Mouse (Mus musculus) intestine, postnatal 0 days (tissue): Measurements from ENCODE around the gene Rps6ka3. TPM values are rescaled to one million over a fixed set of nuclear protein-coding genes. Genes with fewer than 3 reads are reported as not detected.

Experiments
- ATAC-seq: fragments of 200-750 bp; cut with Nextera tagmentation; 2 replicates; pipeline ENCODE4 v1.8.0; 2017; ENCODE audit warnings: mild to moderate bottlenecking, moderate TSS enrichment, moderate library complexity
- H3K27ac ChIP-seq: fragments of 300-500 bp; sonication (generic); 2 replicates; pipeline ENCODE4 v1.5.1; 2014; ENCODE audit warnings: mild to moderate bottlenecking, low read depth, low read length, moderate library complexity
- H3K27me3 ChIP-seq: fragments of 300-500 bp; sonication (generic); replicated peaks from 2 replicates; pipeline ENCODE4 v1.6.1; 2014; ENCODE audit warnings: low read length, mixed read lengths; ENCODE audit not compliant: control insufficient read depth, insufficient read depth
- H3K36me3 ChIP-seq: fragments of 300-500 bp; sonication (generic); 2 replicates; pipeline ENCODE4 v1.6.1; 2014; ENCODE audit warnings: mild to moderate bottlenecking, moderate library complexity; ENCODE audit not compliant: control insufficient read depth, insufficient read depth
- H3K4me1 ChIP-seq: fragments of 300-500 bp; sonication (generic); replicated peaks from 2 replicates; pipeline ENCODE4 v1.6.1; 2014; ENCODE audit warnings: antibody characterized with exemption, low read length, mixed read lengths; ENCODE audit not compliant: control insufficient read depth, insufficient read depth
- H3K4me2 ChIP-seq: fragments of 300-500 bp; sonication (generic); replicated peaks from 2 replicates; pipeline ENCODE4 v1.6.1; 2014; ENCODE audit warnings: low read depth, mild to moderate bottlenecking, moderate library complexity
- H3K4me3 ChIP-seq: fragments of 300-500 bp; sonication (generic); 2 replicates; pipeline ENCODE4 v1.5.1; 2014; ENCODE audit warnings: low read depth, low read length
- H3K9ac ChIP-seq: fragments of 300-500 bp; sonication (generic); 2 replicates; pipeline ENCODE4 v1.6.1; 2014; ENCODE audit warnings: mild to moderate bottlenecking, low read depth, low read length
- H3K9me3 ChIP-seq: fragments of 300-500 bp; sonication (generic); 2 replicates; pipeline ENCODE4 v1.6.1; 2016; ENCODE audit warnings: mixed run types; ENCODE audit not compliant: control insufficient read depth
- CTCF ChIP-seq: sonication (generic); IDR thresholded peaks from 2 replicates; pipeline ENCODE4 v1.5.1; 2016; ENCODE audit warnings: low read depth, mild to moderate bottlenecking, control low read depth, antibody characterized with exemption, moderate library complexity
- WGBS: fragments of 180-500 bp; shearing (Covaris S2); extraction: QIAGEN DNeasy Blood & Tissue Kit; methylation state at CpG from one replicate; pipeline ENCODE4 v1.1.7; 2014; 5-methylcytosine and 5-hydroxymethylcytosine counted together
- polyA plus RNA-seq: library from polyadenylated mRNA; unstranded; fragments of >200 nt; fragmentation: Nextera tagmentation; extraction: Ambion mirVana; gene quantifications from 2 replicates; pipeline ENCODE4 v1.2.1, GENCODE M21; 2015

Rps6ka3 gene
- 4.9 TPM in 2 replicates for polyA plus RNA-seq

- no peaks in the 10 kb centered on the region for H3K4me1 ChIP-seq
- 89% methylated on average over 4 of the region's 4 CpGs for WGBS
- ATAC-seq, result no peak
- no peak within 1 kb of the TSS for H3K27ac ChIP-seq
- no peaks in the 10 kb centered on the region for H3K36me3 ChIP-seq
- no peaks in the 10 kb centered on the region for H3K27me3 ChIP-seq
- H3K4me2 ChIP-seq, result no peak within 1 kb of the TSS
- no peaks in the 10 kb centered on the region for H3K9me3 ChIP-seq
- TF ChIP-seq CTCF, result no peak
- no peak within 1 kb of the TSS for H3K9ac ChIP-seq
- no peak within 1 kb of the TSS for H3K4me3 ChIP-seq
These were observed at the start of gene Rps6ka3 for GRCm38 (mm10) chrX:159210007-159210406. Gene Rps6ka3 (plus strand): TSS chrX:159210307.

DNA sequence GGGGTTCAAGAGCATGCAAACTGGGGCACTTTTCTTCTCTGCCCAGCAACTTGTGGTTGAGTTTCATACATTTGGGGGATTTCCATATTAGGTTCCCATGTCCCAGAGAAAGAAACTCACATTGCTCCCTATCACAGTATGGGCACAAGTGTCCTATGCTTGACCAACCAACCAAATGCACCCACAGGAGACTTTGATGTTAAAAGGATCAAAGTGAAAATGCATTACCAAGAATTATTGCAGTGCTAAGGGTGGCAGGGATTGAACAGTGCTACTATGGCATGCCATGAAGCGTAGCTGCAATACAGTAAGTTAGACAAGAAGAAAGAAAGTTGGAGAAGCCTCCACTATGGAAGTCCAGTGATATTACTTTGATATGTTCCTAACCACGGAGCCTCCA, 40.9 kb upstream of the Rps6ka3 start:
- Histone ChIP-seq H3K36me3 (no peaks in the 10 kb centered on the region), H3K9me3 (no peaks in the 10 kb centered on the region), H3K27me3 (no peaks in the 10 kb centered on the region), H3K4me3 (no peak overlapping the region), H3K4me1 (no peaks in the 10 kb centered on the region), H3K27ac (no peak overlapping the region), H3K9ac (no peak overlapping the region), H3K4me2 (no peak overlapping the region)
- TF ChIP-seq CTCF, result no peak
- 84% methylated on average over 2 of the region's 2 CpGs for WGBS
- ATAC-seq, result no peak

DNA sequence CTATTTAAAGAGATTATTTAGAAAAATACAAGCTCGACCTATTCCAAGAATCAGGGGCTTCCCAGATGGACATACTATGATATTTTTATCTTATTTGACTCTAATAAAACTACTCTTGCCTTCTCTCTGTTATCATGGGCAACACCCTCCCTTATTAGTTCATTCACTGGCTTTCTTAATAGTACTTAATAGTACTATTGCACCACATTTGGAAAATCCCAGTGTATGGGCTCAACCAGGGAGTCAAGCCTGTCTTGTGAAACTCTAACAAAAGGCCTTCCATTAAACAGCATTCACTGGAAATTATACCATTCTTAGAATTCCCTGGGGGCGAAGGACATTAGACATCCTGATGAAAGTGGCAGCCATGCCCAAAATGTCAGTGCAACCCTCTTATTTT, 38.5 kb upstream of the Rps6ka3 start:
- Histone ChIP-seq H3K4me1 (no peaks in the 10 kb centered on the region), H3K27ac (no peak overlapping the region), H3K4me2 (no peak overlapping the region), H3K9ac (no peak overlapping the region), H3K36me3 (no peaks in the 10 kb centered on the region), H3K4me3 (no peak overlapping the region), H3K27me3 (no peaks in the 10 kb centered on the region), H3K9me3 (no peaks in the 10 kb centered on the region)
- TF ChIP-seq CTCF, result no peak
- 66% methylated on average over 2 of the region's 2 CpGs for WGBS
- no peak for ATAC-seq

GRCm38 (mm10) chrX:159191581-159191980, 18.5 kb upstream of the Rps6ka3 start:
- no peaks in the 10 kb centered on the region for H3K27me3 ChIP-seq
- no peak for ATAC-seq
- H3K4me1 ChIP-seq, result no peaks in the 10 kb centered on the region
- 75% methylated on average over 4 of the region's 4 CpGs for WGBS
- no peak overlapping the region for H3K4me3 ChIP-seq
- no peak overlapping the region for H3K4me2 ChIP-seq
- no peak overlapping the region for H3K27ac ChIP-seq
- no peak overlapping the region for H3K9ac ChIP-seq
- H3K36me3 ChIP-seq, result no peaks in the 10 kb centered on the region
- no peak for TF ChIP-seq CTCF
- H3K9me3 ChIP-seq, result no peaks in the 10 kb centered on the region

DNA sequence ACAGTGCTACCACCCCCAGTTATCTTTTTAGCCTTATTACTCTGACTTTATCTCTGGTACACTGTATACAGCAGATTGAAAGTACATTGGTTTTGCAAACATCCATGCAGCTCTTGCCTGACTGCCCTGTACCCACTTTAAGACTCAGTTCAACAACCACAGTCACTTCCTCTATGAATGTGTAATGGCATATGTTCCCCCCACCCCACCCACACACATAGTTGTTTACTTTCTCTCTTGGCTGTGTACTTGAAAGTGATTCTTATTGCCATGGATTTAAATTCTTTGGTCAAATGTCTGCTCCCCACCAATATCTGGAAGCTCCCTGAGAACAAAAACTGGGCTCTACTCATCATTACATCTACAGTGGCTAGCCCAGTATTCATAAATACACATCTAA, 10.6 kb upstream of the Rps6ka3 start:
- no peak for ATAC-seq
- no peak overlapping the region for H3K4me2 ChIP-seq
- H3K4me3 ChIP-seq, result no peak overlapping the region
- H3K4me1 ChIP-seq, result no peaks in the 10 kb centered on the region
- H3K9ac ChIP-seq, result no peak overlapping the region
- H3K9me3 ChIP-seq, result no peaks in the 10 kb centered on the region
- H3K36me3 ChIP-seq, result no peaks in the 10 kb centered on the region
- no peaks in the 10 kb centered on the region for H3K27me3 ChIP-seq
- no peak overlapping the region for H3K27ac ChIP-seq
- no peak for TF ChIP-seq CTCF

DNA sequence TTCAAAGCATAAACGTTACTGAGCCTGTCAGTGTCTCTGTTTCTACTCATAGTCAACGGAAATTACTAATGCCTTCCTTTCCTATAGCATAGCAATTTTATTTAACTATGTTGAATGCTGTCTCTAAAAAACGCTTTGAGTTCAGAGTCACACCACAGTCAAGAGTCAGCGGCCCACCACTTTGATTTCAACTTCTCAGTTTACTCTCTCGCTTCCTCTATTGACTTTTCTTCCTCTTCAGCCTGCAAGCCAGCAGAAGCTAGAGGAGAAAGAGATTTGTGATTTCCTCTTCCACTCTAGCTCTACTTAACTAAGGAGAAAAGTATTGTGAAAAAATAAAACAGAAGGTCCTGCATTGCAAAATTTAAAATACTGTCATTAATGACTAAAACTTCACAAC, 10.0 kb upstream of the Rps6ka3 start:
- no peak for TF ChIP-seq CTCF
- H3K4me3 ChIP-seq, result no peak overlapping the region
- no peak overlapping the region for H3K27ac ChIP-seq
- H3K27me3 ChIP-seq, result no peaks in the 10 kb centered on the region
- 45% methylated on average over 5 of the region's 5 CpGs for WGBS
- no peak overlapping the region for H3K9ac ChIP-seq
- no peaks in the 10 kb centered on the region for H3K36me3 ChIP-seq
- no peak for ATAC-seq
- no peaks in the 10 kb centered on the region for H3K4me1 ChIP-seq
- no peaks in the 10 kb centered on the region for H3K9me3 ChIP-seq
- H3K4me2 ChIP-seq, result no peak overlapping the region

GRCm38 (mm10) chrX:159210892-159211583, 931 bp downstream of the Rps6ka3 start:
- no peaks in the 10 kb centered on the region for H3K9me3 ChIP-seq
- H3K4me1 ChIP-seq, result no peaks in the 10 kb centered on the region
- H3K27ac ChIP-seq, result no peak overlapping the region
- 57% methylated on average over 5 of the region's 5 CpGs for WGBS
- no peaks in the 10 kb centered on the region for H3K36me3 ChIP-seq
- no peak overlapping the region for H3K9ac ChIP-seq
- no peaks in the 10 kb centered on the region for H3K27me3 ChIP-seq
- no peak overlapping the region for H3K4me2 ChIP-seq
- no peak for ATAC-seq
- no peak overlapping the region for H3K4me3 ChIP-seq
- no peak for TF ChIP-seq CTCF
